In the genomic region with DNA sequence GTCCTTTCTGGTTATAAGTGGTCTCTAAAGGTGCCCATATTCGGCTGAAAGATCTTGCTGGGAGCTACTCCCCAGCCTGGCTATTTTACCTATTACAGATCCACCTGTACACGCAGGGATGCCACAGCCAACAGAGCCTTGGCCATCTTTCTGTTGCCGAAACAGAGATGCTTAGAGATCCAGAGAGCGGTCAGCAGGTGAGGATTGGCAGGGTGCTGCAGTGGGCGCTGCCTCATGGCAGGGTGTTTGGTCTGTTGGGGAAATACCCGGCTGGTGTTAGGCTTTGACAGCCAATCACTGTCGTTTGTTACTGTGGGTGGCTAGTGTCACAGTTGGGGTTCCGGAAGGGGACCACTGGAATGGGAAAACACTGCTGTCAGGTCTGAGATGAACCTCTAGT, we compare ENCODE assay signal across 26 mouse cellular contexts. TPM values are rescaled to one million over a fixed set of nuclear protein-coding genes. Genes with fewer than 3 reads are reported as not detected.
A peak's percentile ranks its signal among the peaks of the same experiment; 100 is the strongest.
DNase-seq lines count a peak whose midpoint lies in the region; ATAC-seq lines count a peak whose summit lies in the region.
"Had no signal": no experiment of that assay in that cellular context is flagged by ENCODE, and none has a peak within 500 bp of the region (broad histone marks: within the 10 kb centered on the region; RNA-seq: fewer than 3 reads in every experiment).

No protein-coding gene starts in this region.

- H3K4me2 ChIP-seq in hindbrain, embryonic 13.5 days, result no peak overlapping the region
- H3K4me2 ChIP-seq in hindbrain, embryonic 14.5 days (replicated peaks), result no peak overlapping the region
- peak overlapping the region; percentile 74; the same call in 1 of the 2 replicates for H3K4me2 ChIP-seq in lung, embryonic 15.5 days
- no peak overlapping the region for H3K4me2 ChIP-seq in embryonic facial prominence, embryonic 12.5 days (replicated peaks)
- H3K4me2 ChIP-seq: hindbrain, embryonic 15.5 days had no signal

- ATAC-seq in hindbrain, embryonic 13.5 days (ENCODE audit: low FRiP score), result no peak
- ATAC-seq in hindbrain, embryonic 14.5 days (ENCODE audit: low FRiP score), result no peak
- no peak for ATAC-seq in lung, embryonic 15.5 days (ENCODE audit: borderline replicate concordance, extremely low read depth, low FRiP score, low TSS enrichment)
- no peak for ATAC-seq in embryonic facial prominence, embryonic 12.5 days (ENCODE audit: insufficient number of reproducible peaks, insufficient read depth, low FRiP score, low TSS enrichment)
- ATAC-seq: forebrain, embryonic 15.5 days; inflammation-experienced regulatory T-cells, adult 6 months had no signal

- peaks cover 15% of the 10 kb centered on the region for H3K27me3 ChIP-seq in hindbrain, embryonic 13.5 days
- H3K27me3 ChIP-seq in hindbrain, embryonic 14.5 days (ENCODE audit: control insufficient read depth, insufficient read depth, low read length), result no peaks in the 10 kb centered on the region
- no peaks in the 10 kb centered on the region for H3K27me3 ChIP-seq in lung, embryonic 15.5 days
- no peaks in the 10 kb centered on the region; the same call in 1 of the 2 replicates for H3K27me3 ChIP-seq in embryonic facial prominence, embryonic 12.5 days
- H3K27me3 ChIP-seq: forebrain, embryonic 15.5 days had no signal

- peaks cover 7% of the 10 kb centered on the region; the same call in 1 of the 2 replicates for H3K36me3 ChIP-seq in hindbrain, embryonic 13.5 days
- no peaks in the 10 kb centered on the region for H3K36me3 ChIP-seq in hindbrain, embryonic 14.5 days (replicated peaks; ENCODE audit: control insufficient read depth, insufficient read depth)
- peaks cover 5% of the 10 kb centered on the region for H3K36me3 ChIP-seq in lung, embryonic 15.5 days
- peaks cover 12% of the 10 kb centered on the region for H3K36me3 ChIP-seq in embryonic facial prominence, embryonic 12.5 days
- H3K36me3 ChIP-seq: forebrain, embryonic 15.5 days; hindbrain, embryonic 15.5 days had no signal

- H3K4me1 ChIP-seq in hindbrain, embryonic 13.5 days (replicated peaks), result peaks cover 24% of the 10 kb centered on the region
- H3K4me1 ChIP-seq in hindbrain, embryonic 14.5 days (replicated peaks; ENCODE audit: control insufficient read depth, insufficient read depth, low read length), result peaks cover 17% of the 10 kb centered on the region
- peaks cover 26% of the 10 kb centered on the region for H3K4me1 ChIP-seq in lung, embryonic 15.5 days
- peaks cover 14% of the 10 kb centered on the region for H3K4me1 ChIP-seq in embryonic facial prominence, embryonic 12.5 days

- H3K4me3 ChIP-seq in hindbrain, embryonic 13.5 days, result no peak overlapping the region
- H3K4me3 ChIP-seq in hindbrain, embryonic 14.5 days (replicated peaks; ENCODE audit: low read length), result no peak overlapping the region
- H3K4me3 ChIP-seq in lung, embryonic 15.5 days, result no peak overlapping the region
- peak overlapping the region; percentile 53; the same call in 1 of the 2 replicates for H3K4me3 ChIP-seq in embryonic facial prominence, embryonic 12.5 days
- H3K4me3 ChIP-seq: forebrain, embryonic 15.5 days; heart, embryonic 10.5 days; hindbrain, embryonic 15.5 days; megakaryocyte, embryonic 14.5 days had no signal

- H3K9me3 ChIP-seq in hindbrain, embryonic 13.5 days, result no peaks in the 10 kb centered on the region
- no peaks in the 10 kb centered on the region for H3K9me3 ChIP-seq in hindbrain, embryonic 14.5 days (ENCODE audit: control insufficient read depth, low read length)
- no peaks in the 10 kb centered on the region for H3K9me3 ChIP-seq in lung, embryonic 15.5 days
- H3K9me3 ChIP-seq in embryonic facial prominence, embryonic 12.5 days, result no peaks in the 10 kb centered on the region
- H3K9me3 ChIP-seq: forebrain, embryonic 15.5 days; G1E; heart, embryonic 10.5 days; hindbrain, embryonic 15.5 days; megakaryocyte, embryonic 14.5 days; midbrain, embryonic 12.5 days had no signal

- WGBS in hindbrain, embryonic 13.5 days, result 94% methylated on average over 8 of the region's 8 CpGs
- WGBS in hindbrain, embryonic 14.5 days, result 93% methylated on average over 8 of the region's 8 CpGs
- 88% methylated on average over 8 of the region's 8 CpGs for WGBS in lung, embryonic 15.5 days
- 86% methylated on average over 8 of the region's 8 CpGs for WGBS in embryonic facial prominence, embryonic 12.5 days

- H3K27ac ChIP-seq in hindbrain, embryonic 13.5 days, result no peak overlapping the region
- H3K27ac ChIP-seq in hindbrain, embryonic 14.5 days, result no peak overlapping the region
- H3K27ac ChIP-seq in lung, embryonic 15.5 days, result no peak overlapping the region
- no peak overlapping the region for H3K27ac ChIP-seq in embryonic facial prominence, embryonic 12.5 days
- H3K27ac ChIP-seq: forebrain, embryonic 15.5 days; heart, embryonic 10.5 days; hindbrain, embryonic 15.5 days; midbrain, embryonic 12.5 days had no signal

- DNase-seq in cerebellum, adult 11-12 months, result peak; percentile 33
- no peak for DNase-seq in cerebellum, adult 8-10 months
- no peak for DNase-seq in hindbrain, embryonic 14.5 days (ENCODE audit: low spot score)
- DNase-seq in lung, postnatal 4 days, result no peak
- DNase-seq in frontal cortex, postnatal 14 days (ENCODE audit: low spot score in 2 of 2), result no peak
- DNase-seq: adrenal gland, adult 8-10 months; gastrocnemius, postnatal 10 days; heart, postnatal 36 days; kidney, adult 8-10 months; kidney, postnatal 14 days; liver; lung, postnatal 36 days; right cerebral cortex, adult 18-20 months; spleen, adult 18-20 months; thymus, adult 2 months; thymus, postnatal 36 days had no signal

- peak overlapping the region; percentile 24; the same call in 1 of the 2 replicates for H3K9ac ChIP-seq in hindbrain, embryonic 13.5 days
- H3K9ac ChIP-seq in hindbrain, embryonic 14.5 days, result no peak overlapping the region
- no peak overlapping the region for H3K9ac ChIP-seq in lung, embryonic 15.5 days
- no peak overlapping the region for H3K9ac ChIP-seq in embryonic facial prominence, embryonic 12.5 days
- H3K9ac ChIP-seq: forebrain, embryonic 15.5 days; hindbrain, embryonic 15.5 days had no signal

RNA-seq across cellular contexts. Expression of a gene that starts 1.8 kb away (rescaled TPM):
- 19.9 and 20.7 TPM in 2 replicates for polyA plus RNA-seq in hindbrain, embryonic 13.5 days (2015; fragmentation: Nextera tagmentation; extraction: Ambion mirVana)
- 10.2 and 14.4 TPM in 2 replicates for polyA plus RNA-seq in hindbrain, embryonic 14.5 days (2014; fragmentation: Nextera tagmentation; extraction: Ambion mirVana)
- polyA plus RNA-seq in lung, embryonic 15.5 days (2015; fragmentation: Nextera tagmentation; extraction: Ambion mirVana), result 38.4 and 38.6 TPM in 2 replicates
- polyA plus RNA-seq in embryonic facial prominence, embryonic 12.5 days (2016; fragmentation: Nextera tagmentation; extraction: Ambion mirVana), result 47.2 and 49.7 TPM in 2 replicates

RNA-seq across cellular contexts. Expression of a gene that starts 11.9 kb away (rescaled TPM):
- polyA plus RNA-seq in hindbrain, embryonic 13.5 days (2015; fragmentation: Nextera tagmentation; extraction: Ambion mirVana), result 47.1 and 48.0 TPM in 2 replicates
- polyA plus RNA-seq in hindbrain, embryonic 14.5 days (2014; fragmentation: Nextera tagmentation; extraction: Ambion mirVana), result 30.5 and 34.4 TPM in 2 replicates
- 414 and 454 TPM in 2 replicates for polyA plus RNA-seq in lung, embryonic 15.5 days (2015; fragmentation: Nextera tagmentation; extraction: Ambion mirVana)
- polyA plus RNA-seq in embryonic facial prominence, embryonic 12.5 days (2016; fragmentation: Nextera tagmentation; extraction: Ambion mirVana), result 102 and 107 TPM in 2 replicates

RNA-seq across cellular contexts. Expression of a gene that starts 17.9 kb away (rescaled TPM):
- 324 and 347 TPM in 2 replicates for polyA plus RNA-seq in hindbrain, embryonic 13.5 days (2015; fragmentation: Nextera tagmentation; extraction: Ambion mirVana)
- polyA plus RNA-seq in hindbrain, embryonic 14.5 days (2014; fragmentation: Nextera tagmentation; extraction: Ambion mirVana), result 280 and 288 TPM in 2 replicates
- polyA plus RNA-seq in lung, embryonic 15.5 days (2015; fragmentation: Nextera tagmentation; extraction: Ambion mirVana), result 436 and 471 TPM in 2 replicates
- 78.8 and 88.4 TPM in 2 replicates for polyA plus RNA-seq in embryonic facial prominence, embryonic 12.5 days (2016; fragmentation: Nextera tagmentation; extraction: Ambion mirVana)

RNA-seq across cellular contexts. Expression of a gene that starts 27.8 kb away (rescaled TPM):
- 32.4 and 34.9 TPM in 2 replicates for polyA plus RNA-seq in hindbrain, embryonic 13.5 days (2015; fragmentation: Nextera tagmentation; extraction: Ambion mirVana)
- polyA plus RNA-seq in hindbrain, embryonic 14.5 days (2014; fragmentation: Nextera tagmentation; extraction: Ambion mirVana), result 28.0 and 33.4 TPM in 2 replicates
- polyA plus RNA-seq in lung, embryonic 15.5 days (2015; fragmentation: Nextera tagmentation; extraction: Ambion mirVana), result 8.2 and 9.0 TPM in 2 replicates
- 17.4 and 20.4 TPM in 2 replicates for polyA plus RNA-seq in embryonic facial prominence, embryonic 12.5 days (2016; fragmentation: Nextera tagmentation; extraction: Ambion mirVana)
- polyA plus RNA-seq: G1E had no signal

RNA-seq across cellular contexts. Expression of a gene that starts 59.9 kb away (rescaled TPM):
- 13.7 and 16.6 TPM in 2 replicates for polyA plus RNA-seq in hindbrain, embryonic 13.5 days (2015; fragmentation: Nextera tagmentation; extraction: Ambion mirVana)
- polyA plus RNA-seq in hindbrain, embryonic 14.5 days (2014; fragmentation: Nextera tagmentation; extraction: Ambion mirVana), result 17.8 and 19.3 TPM in 2 replicates
- polyA plus RNA-seq in lung, embryonic 15.5 days (2015; fragmentation: Nextera tagmentation; extraction: Ambion mirVana), result 13.5 and 14.7 TPM in 2 replicates
- polyA plus RNA-seq in embryonic facial prominence, embryonic 12.5 days (2016; fragmentation: Nextera tagmentation; extraction: Ambion mirVana), result 18.5 and 20.4 TPM in 2 replicates
